Mouse (Mus musculus) brain, adult 10 weeks (tissue): ENCODE results near the gene Arl4c. TPM values are rescaled to one million over a fixed set of nuclear protein-coding genes. Genes with fewer than 3 reads are reported as not detected.

Experiments
- polyA plus RNA-seq: library from polyadenylated mRNA; stranded (reverse); fragments of 350-450 nt; fragmentation: Illumina TruSeq; extraction: RNeasy Lipid Tissue Mini Kit (QIAGEN cat#74804); gene quantifications from one replicate; pipeline ENCODE4 v1.2.3, GENCODE M21; 2015; ENCODE audit warnings: low read depth, low replicate concordance

The Arl4c gene
- polyA plus RNA-seq = 34.3 TPM

GRCm38 (mm10) chr1:88701870-88702661 is at the start of gene Arl4c:
Gene Arl4c (minus strand): TSS chr1:88702221.

Other genes with a start within 250 kb of the Arl4c start
- gene Glrp1, start 192.2 kb downstream of the Arl4c start, polyA plus RNA-seq = not detected